Mouse (Mus musculus) heart, postnatal 0 days (tissue): ENCODE results near the gene Syn2. TPM values are rescaled to one million over a fixed set of nuclear protein-coding genes. Genes with fewer than 3 reads are reported as not detected.

Source experiments
- ATAC-seq: fragments of 200-750 bp; cut with Nextera tagmentation; 2 replicates; pipeline ENCODE4 v1.8.0; 2017; ENCODE audit warnings: low read depth, moderate number of reproducible peaks, moderate library complexity; ENCODE audit not compliant: insufficient read depth
- DNase-seq: peaks from one replicate; pipeline ENCODE4 v3.0.0-alpha.2; 2016; ENCODE audit warnings: low spot score
- H3K27ac ChIP-seq: fragments of 300-500 bp; sonication (generic); 2 replicates; pipeline ENCODE4 v1.5.1; 2014; ENCODE audit warnings: low read depth, mild to moderate bottlenecking
- H3K27me3 ChIP-seq: fragments of 300-500 bp; sonication (generic); 2 replicates; pipeline ENCODE4 v1.6.1; 2014; ENCODE audit warnings: low read length, mixed read lengths; ENCODE audit not compliant: control insufficient read depth, insufficient read depth
- H3K36me3 ChIP-seq: fragments of 300-500 bp; sonication (generic); replicated peaks from 2 replicates; pipeline ENCODE4 v1.6.1; 2014; ENCODE audit warnings: low read length, mixed read lengths; ENCODE audit not compliant: control insufficient read depth, insufficient read depth
- H3K4me1 ChIP-seq: fragments of 300-500 bp; sonication (generic); 2 replicates; pipeline ENCODE4 v1.6.1; 2014; ENCODE audit warnings: antibody characterized with exemption; ENCODE audit not compliant: control insufficient read depth, insufficient read depth
- H3K4me2 ChIP-seq: fragments of 300-500 bp; sonication (generic); 2 replicates; pipeline ENCODE4 v1.6.1; 2014; ENCODE audit warnings: low read depth, mild to moderate bottlenecking, low read length, moderate library complexity
- H3K4me3 ChIP-seq: fragments of 300-500 bp; sonication (generic); 2 replicates; pipeline ENCODE4 v1.5.1; 2014; ENCODE audit warnings: low read depth, low read length
- H3K9ac ChIP-seq: fragments of 300-500 bp; sonication (generic); replicated peaks from 2 replicates; pipeline ENCODE4 v1.6.1; 2014; ENCODE audit warnings: low read depth, low read length, mixed read lengths
- H3K9me3 ChIP-seq: fragments of 300-500 bp; sonication (generic); replicated peaks from 2 replicates; pipeline ENCODE4 v1.6.1; 2016; ENCODE audit warnings: low read length; ENCODE audit not compliant: control insufficient read depth
- CTCF ChIP-seq: IDR thresholded peaks from 2 replicates; pipeline ENCODE4 v1.5.1; 2016; ENCODE audit warnings: antibody characterized with exemption, control low read depth, low read depth
- EP300 ChIP-seq: IDR thresholded peaks from 2 replicates; pipeline ENCODE4 v1.6.1; 2016; ENCODE audit warnings: antibody characterized with exemption, low read depth
- WGBS: fragments of 180-500 bp; shearing (Covaris S2); extraction: QIAGEN DNeasy Blood & Tissue Kit; methylation state at CpG from one replicate; pipeline ENCODE4 v1.1.7; 2014; 5-methylcytosine and 5-hydroxymethylcytosine counted together
- polyA plus RNA-seq: library from polyadenylated mRNA; unstranded; fragments of >200 nt; fragmentation: Nextera tagmentation; extraction: Ambion mirVana; gene quantifications from 2 replicates; pipeline ENCODE4 v1.2.1, GENCODE M21; 2015
- total RNA-seq: library from RNA; depleted of rRNA; stranded (reverse); fragments of >200 nt; gene quantifications from 2 replicates; pipeline ENCODE4 v1.2.3, GENCODE M21; 2014; ENCODE audit warnings: low replicate concordance

Syn2 gene
- total and polyA plus RNA-seq, 2 experiments from 2014 or later, result 1.1 to 1.9 TPM

DNA sequence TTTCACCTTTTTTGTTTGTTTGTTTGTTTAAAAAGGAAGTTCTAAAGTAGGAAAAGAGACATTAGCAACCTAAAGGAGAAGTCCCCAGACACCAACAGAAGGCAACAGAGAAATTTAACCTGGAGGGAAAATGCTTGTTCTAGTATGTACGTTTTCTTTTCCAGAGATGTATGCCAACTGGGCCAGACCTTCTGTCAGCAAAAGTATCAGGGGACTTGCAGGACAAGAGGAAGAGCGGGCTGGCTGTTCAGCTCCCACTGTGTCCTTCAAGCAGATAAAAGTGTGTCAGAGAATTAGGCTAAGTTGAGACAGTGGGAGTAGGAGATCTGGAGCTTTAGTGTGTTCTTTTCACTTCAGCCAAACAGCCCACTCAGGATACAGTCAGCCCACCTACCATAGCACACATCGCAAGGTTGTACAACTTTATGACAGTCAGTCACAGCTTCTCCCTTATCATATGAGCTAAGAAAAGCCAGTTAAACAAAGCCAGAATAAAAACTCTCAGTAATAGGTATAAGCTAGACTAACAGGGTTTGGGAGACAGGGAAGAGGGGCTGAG, 110.9 kb downstream of the Syn2 start:
- DNase-seq (no peak), ATAC-seq (no peak)
- H3K4me3 ChIP-seq, result no peak overlapping the region
- TF ChIP-seq EP300 (no peak), CTCF (no peak)
- no peak overlapping the region for H3K27ac ChIP-seq
- no peak overlapping the region for H3K4me2 ChIP-seq
- H3K9me3 ChIP-seq, result no peaks in the 10 kb centered on the region
- WGBS, result 67% methylated on average over 3 of the region's 3 CpGs
- peaks cover 80% of the 10 kb centered on the region for H3K27me3 ChIP-seq
- 0 out of 2 replicates have a peak, but pooled peaks cover 10% of the 10 kb centered on the region for H3K4me1 ChIP-seq
- no peak overlapping the region for H3K9ac ChIP-seq
- no peaks in the 10 kb centered on the region for H3K36me3 ChIP-seq

DNA sequence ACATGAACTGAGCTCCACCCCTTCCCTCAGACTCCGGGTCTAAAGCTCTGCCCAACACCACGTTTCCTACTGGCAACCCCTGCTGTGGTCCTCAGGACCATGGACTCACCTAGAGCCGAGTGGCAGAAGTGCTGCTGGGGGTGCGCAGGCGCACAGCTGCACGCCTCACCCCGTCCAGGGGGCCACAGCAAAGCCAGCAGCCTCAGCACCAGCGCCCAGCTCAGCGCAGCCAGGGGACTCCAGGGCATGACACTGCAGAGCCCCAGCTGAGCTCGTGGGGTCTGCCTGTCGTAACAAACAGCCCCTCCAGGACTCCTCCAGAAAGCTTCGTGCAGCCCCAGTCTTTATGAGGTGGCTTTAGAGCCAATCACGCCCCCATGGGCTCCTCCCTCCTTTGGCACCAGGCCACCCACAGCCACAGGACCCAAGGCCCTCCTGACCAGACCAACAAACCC, 116.9 kb downstream of the Syn2 start:
- Histone ChIP-seq H3K4me1 (peaks cover 6% of the 10 kb centered on the region; the same call in 1 of the 2 replicates), H3K27ac (0 out of 2 replicates have a peak overlapping the region, but pooled peaks have one; percentile 52), H3K27me3 (peaks cover 63% of the 10 kb centered on the region), H3K4me3 (peak overlapping the region; percentile 29), H3K36me3 (no peaks in the 10 kb centered on the region), H3K9me3 (no peaks in the 10 kb centered on the region), H3K9ac (peak overlapping the region; percentile 32; the same call in 1 of the 2 replicates), H3K4me2 (peak overlapping the region; percentile 45)
- DNase-seq (no peak), ATAC-seq (0 out of 2 replicates have a peak, but pooled peaks have one; percentile 27)
- TF ChIP-seq EP300 (no peak), CTCF (no peak)
- 6% methylated on average over 13 of the region's 13 CpGs for WGBS

DNA sequence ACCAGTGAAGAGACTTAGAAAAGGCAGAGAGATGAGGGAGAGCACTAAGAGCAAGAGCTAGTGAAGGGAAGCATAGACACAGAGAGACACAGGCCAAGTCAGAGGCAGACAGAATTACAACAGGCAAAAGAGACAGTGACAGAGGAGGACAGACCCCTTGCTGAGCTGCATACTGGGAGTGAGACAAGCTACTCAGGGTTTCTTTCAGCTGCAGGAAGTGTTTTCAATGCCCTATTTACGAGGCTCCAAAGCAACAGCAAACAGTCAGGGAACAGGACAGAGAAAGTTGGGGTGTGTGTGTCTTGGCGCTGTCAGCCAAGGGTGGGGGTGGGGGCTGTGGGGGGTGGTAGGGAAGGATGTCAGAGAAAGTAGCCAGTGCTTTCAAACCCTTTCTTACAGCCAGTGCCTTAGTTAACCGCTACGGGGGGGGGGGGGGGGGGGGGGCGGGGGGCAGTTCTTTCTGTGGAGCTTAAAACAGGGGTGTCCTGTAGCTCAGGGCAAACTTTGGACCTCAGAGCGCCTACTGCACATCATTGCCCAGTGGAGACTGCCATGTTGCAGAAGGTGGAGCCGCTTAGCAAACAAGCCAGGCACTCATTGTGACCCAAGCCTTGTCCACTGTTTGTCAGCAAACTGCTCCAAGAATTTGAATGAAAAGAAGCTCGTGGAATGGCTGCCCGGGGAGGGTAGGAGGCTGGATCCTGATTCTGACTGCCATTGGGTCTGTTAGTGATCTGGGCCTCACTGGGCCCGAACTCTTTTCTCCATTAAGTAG, 117.6 kb downstream of the Syn2 start, which contains the start of gene Timp4:
Timp4 (minus strand) TSS at position 107 of the 775 bp plus-strand sequence.
- H3K9me3 ChIP-seq, result no peaks in the 10 kb centered on the region
- ATAC-seq (no peak), DNase-seq (no peak)
- H3K9ac ChIP-seq, result peak within 1 kb of the TSS; percentile 32; the same call in 1 of the 2 replicates
- H3K4me1 ChIP-seq, result peaks cover 6% of the 10 kb centered on the region; the same call in 1 of the 2 replicates
- H3K27ac ChIP-seq, result peak within 1 kb of the TSS; percentile 52; the same call in 1 of the 2 replicates
- 43% methylated on average over 7 of the region's 10 CpGs for WGBS
- H3K4me3 ChIP-seq, result peak within 1 kb of the TSS; percentile 29
- TF ChIP-seq CTCF, result no peak
- TF ChIP-seq EP300, result no peak
- H3K4me2 ChIP-seq, result peak within 1 kb of the TSS; percentile 45
- H3K36me3 ChIP-seq, result no peaks in the 10 kb centered on the region
- H3K27me3 ChIP-seq, result peaks cover 58% of the 10 kb centered on the region

DNA sequence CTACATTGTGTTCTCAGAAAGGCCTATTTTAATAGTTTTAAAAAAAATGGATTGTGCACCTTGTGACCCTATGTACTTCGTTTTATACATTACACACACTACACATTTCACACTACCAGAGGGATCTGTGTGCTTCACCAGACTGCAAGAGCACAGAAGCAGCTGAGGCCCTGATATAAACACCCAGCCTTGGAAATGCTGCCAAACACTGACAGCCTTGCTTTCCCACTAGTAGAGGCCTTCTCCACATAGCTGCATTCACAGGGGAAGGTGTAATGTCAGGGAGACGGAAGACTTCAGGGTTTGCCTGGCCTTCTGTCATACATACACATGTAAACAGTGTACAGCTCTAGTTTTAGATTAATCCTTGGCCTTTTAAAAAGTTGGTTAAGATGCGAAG, 120.5 kb downstream of the Syn2 start:
- no peak overlapping the region for H3K4me2 ChIP-seq
- TF ChIP-seq EP300, result no peak
- TF ChIP-seq CTCF, result no peak
- no peaks in the 10 kb centered on the region for H3K9me3 ChIP-seq
- no peak overlapping the region for H3K9ac ChIP-seq
- no peak overlapping the region for H3K4me3 ChIP-seq
- peaks cover 30% of the 10 kb centered on the region for H3K27me3 ChIP-seq
- no peak for ATAC-seq
- WGBS, result 76% methylated on average over 3 of the region's 3 CpGs
- no peaks in the 10 kb centered on the region for H3K36me3 ChIP-seq
- DNase-seq, result no peak
- no peak overlapping the region for H3K27ac ChIP-seq
- H3K4me1 ChIP-seq, result peaks cover 6% of the 10 kb centered on the region; the same call in 1 of the 2 replicates

DNA sequence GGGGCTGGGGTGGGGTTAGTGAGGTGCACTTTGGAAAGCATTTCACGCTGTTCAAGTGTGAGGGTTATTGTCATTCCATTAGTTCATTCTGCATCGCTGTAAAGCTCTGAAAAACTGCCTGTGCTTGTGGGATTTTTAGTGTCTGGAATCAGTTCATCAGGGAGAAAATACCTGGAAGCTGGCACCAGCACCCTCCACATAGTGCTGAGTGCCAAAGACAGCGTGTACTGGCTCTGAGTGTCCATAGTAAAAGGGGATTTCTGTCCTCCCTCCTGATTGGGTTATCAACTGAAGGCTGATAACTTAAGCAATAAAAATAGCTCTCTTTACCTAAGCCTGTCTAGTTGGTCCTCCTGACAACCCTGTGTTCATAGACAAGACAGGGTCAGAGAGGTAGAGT, 125.8 kb downstream of the Syn2 start:
- Histone ChIP-seq H3K4me1 (no peaks in the 10 kb centered on the region), H3K36me3 (no peaks in the 10 kb centered on the region), H3K9me3 (no peaks in the 10 kb centered on the region), H3K4me3 (no peak overlapping the region), H3K27ac (no peak overlapping the region), H3K4me2 (no peak overlapping the region), H3K9ac (no peak overlapping the region), H3K27me3 (0 out of 2 replicates have a peak, but pooled peaks cover 3% of the 10 kb centered on the region)
- no peak for TF ChIP-seq EP300
- no peak for ATAC-seq
- 41% methylated on average over 3 of the region's 3 CpGs for WGBS
- no peak for DNase-seq
